Mouse (Mus musculus) erythroblast, embryonic 14.5 days (primary cell): ENCODE measurements around the gene Iqcb1. TPM values are rescaled to one million over a fixed set of nuclear protein-coding genes. Genes with fewer than 3 reads are reported as not detected.

Experiments
- H3K27me3 ChIP-seq: 2 replicates; pipeline ENCODE4 v1.6.1; 2012; ENCODE audit warnings: inconsistent platforms; ENCODE audit not compliant: control insufficient read depth
- H3K36me3 ChIP-seq: 2 replicates; pipeline ENCODE4 v1.6.1; 2012; ENCODE audit warnings: mild to moderate bottlenecking, inconsistent platforms; ENCODE audit not compliant: control insufficient read depth
- H3K4me1 ChIP-seq: 2 replicates; pipeline ENCODE4 v1.6.1; 2012; ENCODE audit warnings: inconsistent platforms; ENCODE audit not compliant: control insufficient read depth
- H3K4me3 ChIP-seq: replicated peaks from 2 replicates; pipeline ENCODE3; 2012; ENCODE audit warnings: moderate library complexity, mild to moderate bottlenecking, inconsistent platforms
- H3K9me3 ChIP-seq: 2 replicates; pipeline ENCODE4 v1.6.1; 2012; ENCODE audit warnings: low read length, inconsistent platforms, mixed read lengths; ENCODE audit not compliant: control insufficient read depth
- GATA1 ChIP-seq: IDR thresholded peaks from 2 replicates; pipeline ENCODE4 v1.6.1; 2012; ENCODE audit warnings: low read length, inconsistent platforms, mixed read lengths
- TAL1 ChIP-seq: IDR thresholded peaks from 3 replicates; pipeline ENCODE4 v1.6.1; 2012; ENCODE audit warnings: low read length, inconsistent platforms, mixed read lengths
- polyA plus RNA-seq: library from polyadenylated mRNA; stranded (reverse); fragments of >175 nt; gene quantifications from 2 replicates; pipeline ENCODE4 v1.2.3, GENCODE M21; 2012

Iqcb1 gene
- polyA plus RNA-seq, 1 experiment: 0.23 TPM

- peaks cover 80% of the 10 kb centered on the region for H3K4me1 ChIP-seq
- H3K9me3 ChIP-seq: no peaks in the 10 kb centered on the region
- H3K36me3 ChIP-seq: peaks cover 83% of the 10 kb centered on the region
- H3K4me3 ChIP-seq: peak overlapping the region; percentile 47
- no peaks in the 10 kb centered on the region for H3K27me3 ChIP-seq
- peak; percentile 98 for TF ChIP-seq GATA1
- TF ChIP-seq TAL1: peak; percentile 96
These were observed 62.4 kb downstream of the Iqcb1 start for GRCm38 (mm10) chr16:36890559-36890958.

DNA sequence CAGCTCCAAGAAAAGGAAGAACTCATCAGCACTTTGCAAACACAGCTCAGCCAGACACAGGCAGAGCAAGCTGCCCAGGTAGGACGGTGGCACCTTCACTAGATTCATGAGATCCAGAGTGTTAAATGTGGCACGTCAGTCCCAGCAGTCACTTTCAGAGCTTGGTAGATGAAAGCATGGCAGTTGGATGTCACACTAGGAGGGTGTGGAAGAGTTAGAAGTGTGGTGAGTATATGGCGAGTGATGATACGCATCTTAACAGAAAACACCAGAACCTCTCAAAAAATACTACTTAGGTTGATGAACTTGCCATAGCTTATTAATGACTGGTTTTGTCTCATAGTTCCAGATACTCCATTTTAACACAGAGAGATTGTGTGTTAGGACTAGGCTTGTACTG, 63.2 kb downstream of the Iqcb1 start:
- TF ChIP-seq GATA1 (no peak), TAL1 (no peak)
- H3K27me3 ChIP-seq: no peaks in the 10 kb centered on the region
- H3K4me1 ChIP-seq: peaks cover 85% of the 10 kb centered on the region
- H3K9me3 ChIP-seq: no peaks in the 10 kb centered on the region
- H3K4me3 ChIP-seq: peak overlapping the region; percentile 39
- peaks cover 83% of the 10 kb centered on the region for H3K36me3 ChIP-seq

DNA sequence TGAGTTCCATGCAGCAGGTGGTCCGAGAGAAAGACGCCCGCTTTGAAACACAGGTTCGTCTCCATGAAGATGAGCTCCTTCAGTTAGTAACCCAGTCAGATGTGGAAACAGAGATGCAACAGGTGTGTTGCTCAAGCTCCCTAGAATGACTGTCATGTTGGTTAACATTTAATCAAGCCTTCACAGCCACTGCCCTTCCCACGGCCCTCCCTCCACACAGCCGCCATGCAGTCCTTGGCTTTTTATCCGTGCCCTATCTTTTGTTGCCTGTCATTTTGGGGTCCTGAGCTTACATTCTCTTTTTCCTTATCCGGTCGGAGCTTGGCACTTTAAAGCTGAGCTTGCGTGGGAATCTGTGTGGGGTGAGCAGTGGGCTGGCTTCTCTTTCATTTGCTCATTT, 65.1 kb downstream of the Iqcb1 start:
- Histone ChIP-seq H3K9me3 (no peaks in the 10 kb centered on the region), H3K27me3 (no peaks in the 10 kb centered on the region), H3K4me1 (peaks cover 86% of the 10 kb centered on the region), H3K36me3 (peaks cover 82% of the 10 kb centered on the region), H3K4me3 (peak overlapping the region; percentile 37)
- TF ChIP-seq GATA1: peak; percentile 48
- TF ChIP-seq TAL1: peak; percentile 44; the same call in 2 of the 3 replicates

DNA sequence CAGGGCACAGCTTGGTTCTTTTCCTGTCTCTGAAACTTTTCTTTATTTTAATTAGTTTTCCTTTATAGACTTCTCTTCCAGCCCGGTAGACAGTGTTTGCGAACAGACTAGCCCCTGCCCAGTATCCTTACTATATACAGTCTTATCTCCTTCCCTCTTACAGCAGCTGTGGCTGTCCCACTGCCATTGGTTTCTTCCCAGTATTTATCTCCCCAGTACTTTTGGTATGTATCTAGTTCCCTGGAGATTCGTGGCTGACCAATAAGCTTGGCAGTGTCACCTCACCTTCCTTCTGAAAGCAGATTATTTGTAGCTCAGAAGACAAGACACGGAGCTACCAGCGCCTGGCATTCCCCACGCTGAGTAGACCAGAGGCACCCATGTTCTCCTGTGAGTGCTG, 68.5 kb downstream of the Iqcb1 start:
- Histone ChIP-seq H3K36me3 (peaks cover 91% of the 10 kb centered on the region), H3K4me3 (no peak overlapping the region), H3K9me3 (no peaks in the 10 kb centered on the region), H3K27me3 (no peaks in the 10 kb centered on the region), H3K4me1 (peaks cover 61% of the 10 kb centered on the region)
- TF ChIP-seq GATA1 (no peak), TAL1 (no peak)

- Histone ChIP-seq H3K27me3 (no peaks in the 10 kb centered on the region), H3K4me3 (no peak overlapping the region), H3K4me1 (peaks cover 8% of the 10 kb centered on the region), H3K36me3 (peaks cover 66% of the 10 kb centered on the region), H3K9me3 (no peaks in the 10 kb centered on the region)
- TF ChIP-seq GATA1 (no peak), TAL1 (no peak)
These were observed 75.0 kb downstream of the Iqcb1 start for GRCm38 (mm10) chr16:36903156-36903555.

DNA sequence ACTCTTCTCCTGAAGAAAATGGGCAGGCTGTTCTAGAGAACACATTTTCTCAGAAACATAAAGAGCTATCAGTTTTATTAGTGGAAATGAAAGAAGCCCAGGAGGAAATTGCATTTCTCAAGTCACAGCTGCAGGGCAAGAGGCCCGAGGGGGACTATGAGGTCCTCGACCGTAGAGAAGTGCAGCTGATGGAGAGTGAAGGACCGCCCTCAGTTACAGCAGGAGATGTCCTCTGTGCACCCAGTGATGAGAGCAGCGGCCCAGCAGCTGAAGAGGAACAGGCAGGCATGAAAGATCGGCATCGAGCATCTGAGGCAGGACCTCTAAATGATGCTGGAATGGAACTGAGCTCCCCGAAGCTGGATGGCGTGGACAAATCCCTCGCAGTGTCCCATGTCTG, 83.7 kb downstream of the Iqcb1 start:
- Histone ChIP-seq H3K36me3 (peaks cover 77% of the 10 kb centered on the region), H3K9me3 (no peaks in the 10 kb centered on the region), H3K4me1 (no peaks in the 10 kb centered on the region), H3K4me3 (no peak overlapping the region), H3K27me3 (no peaks in the 10 kb centered on the region)
- TF ChIP-seq TAL1 (no peak), GATA1 (no peak)

GRCm38 (mm10) chr16:36912311-36912710, 84.1 kb downstream of the Iqcb1 start:
- no peaks in the 10 kb centered on the region for H3K27me3 ChIP-seq
- H3K9me3 ChIP-seq: no peaks in the 10 kb centered on the region
- H3K4me1 ChIP-seq: no peaks in the 10 kb centered on the region
- no peak for TF ChIP-seq TAL1
- TF ChIP-seq GATA1: no peak
- peaks cover 76% of the 10 kb centered on the region for H3K36me3 ChIP-seq
- H3K4me3 ChIP-seq: no peak overlapping the region

DNA sequence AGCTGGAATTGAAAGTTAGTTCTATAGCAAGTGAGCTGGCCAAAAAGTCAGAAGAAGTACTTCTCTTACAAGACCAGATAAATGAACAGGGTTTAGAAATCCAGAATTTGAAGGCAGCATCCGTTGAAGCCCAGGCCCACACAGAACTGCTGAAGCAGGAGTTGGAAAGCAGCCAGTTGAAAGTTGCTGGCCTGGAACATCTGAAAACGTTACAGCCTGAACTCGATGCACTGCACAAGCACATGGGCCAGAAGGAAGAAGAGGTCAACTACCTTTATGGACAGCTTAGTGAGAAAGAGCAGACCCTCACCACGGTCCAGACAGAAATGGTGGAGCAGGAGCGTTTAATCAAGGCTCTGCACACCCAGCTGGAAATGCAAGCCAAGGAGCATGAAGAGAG, 86.0 kb downstream of the Iqcb1 start:
- TF ChIP-seq GATA1: no peak
- TF ChIP-seq TAL1: no peak
- peaks cover 77% of the 10 kb centered on the region for H3K36me3 ChIP-seq

GRCm38 (mm10) chr16:36918505-36918904, 90.3 kb downstream of the Iqcb1 start:
- H3K4me3 ChIP-seq: no peak overlapping the region
- H3K4me1 ChIP-seq: peaks cover 2% of the 10 kb centered on the region; the same call in 1 of the 2 replicates
- TF ChIP-seq GATA1 (no peak), TAL1 (no peak)
- H3K9me3 ChIP-seq: no peaks in the 10 kb centered on the region
- peaks cover 81% of the 10 kb centered on the region for H3K36me3 ChIP-seq
- no peaks in the 10 kb centered on the region for H3K27me3 ChIP-seq

More for the DNA sequence above, 86.0 kb downstream of the Iqcb1 start:
- H3K4me1 ChIP-seq: no peaks in the 10 kb centered on the region
- no peaks in the 10 kb centered on the region for H3K27me3 ChIP-seq
- H3K9me3 ChIP-seq: no peaks in the 10 kb centered on the region
- H3K4me3 ChIP-seq: no peak overlapping the region

- peaks cover 75% of the 10 kb centered on the region for H3K36me3 ChIP-seq
- H3K4me3 ChIP-seq: no peak overlapping the region
- no peaks in the 10 kb centered on the region for H3K27me3 ChIP-seq
- H3K9me3 ChIP-seq: no peaks in the 10 kb centered on the region
- no peak for TF ChIP-seq TAL1
- TF ChIP-seq GATA1: no peak
- H3K4me1 ChIP-seq: peaks cover 3% of the 10 kb centered on the region; the same call in 1 of the 2 replicates
These were observed 92.2 kb downstream of the Iqcb1 start for GRCm38 (mm10) chr16:36920410-36920809.
